15 mouse cellular contexts compared by ENCODE assay signal in the genomic region with DNA sequence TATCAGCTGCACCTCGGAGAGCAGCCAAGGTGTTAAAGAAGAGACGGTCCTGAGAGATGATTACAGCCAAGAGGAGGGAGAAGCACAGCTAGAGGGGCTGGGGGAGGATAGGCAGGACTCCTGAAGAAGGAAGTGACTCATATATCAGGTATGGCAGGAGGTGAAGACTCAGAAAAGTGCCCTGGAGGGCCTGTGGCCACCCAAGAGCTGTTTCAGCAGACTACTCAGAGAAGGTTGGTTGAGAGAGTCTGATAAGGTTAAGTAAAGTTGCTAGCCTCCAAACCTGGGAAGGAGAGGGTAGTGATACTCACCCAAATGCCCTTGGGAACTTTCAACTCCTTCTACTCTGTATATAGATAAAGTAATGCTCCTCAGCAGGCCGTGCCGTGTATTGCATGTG.
"Had no signal": no experiment of that assay in that cellular context is flagged by ENCODE, and none has a peak within 500 bp of the region (broad histone marks: within the 10 kb centered on the region; RNA-seq: fewer than 3 reads in every experiment).

No protein-coding gene starts in this region.

- H3K9me3 ChIP-seq: liver, embryonic 13.5 days; midbrain, embryonic 10.5 days; neural tube, embryonic 12.5 days had no signal

- H3K9ac ChIP-seq: liver, embryonic 13.5 days; liver, postnatal 0 days; neural tube, embryonic 12.5 days had no signal

- H3K4me2 ChIP-seq: liver, embryonic 13.5 days; neural tube, embryonic 12.5 days had no signal

- ATAC-seq: intestine, embryonic 16.5 days; liver, postnatal 0 days had no signal

- H3K36me3 ChIP-seq: liver, embryonic 13.5 days; neural tube, embryonic 12.5 days had no signal

- H3K27ac ChIP-seq: left cerebral cortex, adult 2 months; liver, embryonic 13.5 days; midbrain, embryonic 10.5 days; neural tube, embryonic 12.5 days had no signal

- H3K4me3 ChIP-seq: left cerebral cortex, adult 2 months; liver, embryonic 13.5 days; midbrain, embryonic 10.5 days; myocyte; neural tube, embryonic 12.5 days had no signal

- DNase-seq: kidney, adult 2 months; kidney, postnatal 25 days; liver; liver, embryonic 13.5 days; liver, postnatal 0 days; lung, postnatal 36 days; right cerebral cortex, adult 18-20 months; right cerebral cortex, postnatal 25 days; thymus, adult 2 months; thymus, postnatal 25 days had no signal

- H3K27me3 ChIP-seq: liver, embryonic 13.5 days; neural tube, embryonic 12.5 days had no signal
